ENCODE assay signal across 28 mouse cellular contexts in the genomic region with DNA sequence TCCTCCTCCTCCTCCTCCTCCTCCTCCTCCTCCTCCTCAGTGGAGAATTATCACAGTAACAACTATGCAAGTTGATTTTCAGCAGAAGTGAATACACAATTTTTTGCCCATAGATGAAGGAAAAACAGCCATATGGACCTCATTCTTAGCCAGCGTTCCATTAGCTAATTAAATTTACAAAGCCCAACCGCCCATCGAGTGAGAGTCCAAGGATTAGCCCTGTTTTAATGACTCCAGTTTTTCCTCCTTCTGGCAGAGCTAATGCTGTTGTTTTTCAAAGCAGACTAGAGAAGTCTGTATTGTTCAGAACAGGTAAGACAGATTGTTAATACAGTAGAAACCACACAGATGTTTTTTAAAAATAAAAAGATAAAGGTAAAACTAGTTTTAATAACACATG. TPM values are rescaled to one million over a fixed set of nuclear protein-coding genes. Genes with fewer than 3 reads are reported as not detected.
DNase-seq lines count a peak whose midpoint lies in the region; ATAC-seq and TF ChIP-seq lines count a peak whose summit lies in the region.
"Had no signal": no experiment of that assay in that cellular context is flagged by ENCODE, and none has a peak within 500 bp of the region (broad histone marks: within the 10 kb centered on the region; RNA-seq: fewer than 3 reads in every experiment).

No protein-coding gene starts in this region.

- no peak overlapping the region for H3K9ac ChIP-seq in forebrain, embryonic 14.5 days (ENCODE audit: low read length)
- H3K9ac ChIP-seq in forebrain, embryonic 11.5 days (ENCODE audit: low read length): no peak overlapping the region
- H3K9ac ChIP-seq: embryonic facial prominence, embryonic 13.5 days; heart, embryonic 12.5 days; hindbrain, embryonic 14.5 days had no signal

- WGBS in forebrain, embryonic 14.5 days: 14% methylated on average over 3 of the region's 3 CpGs
- WGBS in forebrain, embryonic 11.5 days: 12% methylated on average over 3 of the region's 3 CpGs

- H3K4me3 ChIP-seq in forebrain, embryonic 14.5 days (ENCODE audit: low read depth, low read length): no peak overlapping the region
- no peak overlapping the region for H3K4me3 ChIP-seq in forebrain, embryonic 11.5 days (ENCODE audit: low read depth, low read length)
- H3K4me3 ChIP-seq in layer of hippocampus, adult 2 months: no peak overlapping the region
- H3K4me3 ChIP-seq: embryonic facial prominence, embryonic 13.5 days; gastrocnemius, adult 2 months; heart, embryonic 12.5 days; hindbrain, embryonic 10.5 days had no signal

- DNase-seq in cerebellum, adult 9-10 months: peak; percentile 38
- DNase-seq in cerebellum, adult 11 months: no peak
- peak; percentile 65 for DNase-seq in forebrain, embryonic 14.5 days (ENCODE audit: low spot score)
- no peak for DNase-seq in forebrain, embryonic 11.5 days (ENCODE audit: low spot score)
- DNase-seq in layer of hippocampus, adult 2 months (ENCODE audit: low spot score in 2 of 2): no peak
- DNase-seq in layer of hippocampus, postnatal 25 days (ENCODE audit: extremely low spot score in 1 of 2, low spot score in 1 of 2): no peak
- peak; percentile 34 for DNase-seq in retina, embryonic 14.5 days (ENCODE audit: low spot score)
- no peak for DNase-seq in spleen, adult 12 weeks (ENCODE audit: low spot score)
- DNase-seq: adrenal gland, postnatal 14 days; B cell, adult 2 months; cerebellum, adult 11-12 months; cerebellum, adult 9-11 months; gastrocnemius, adult 2 months; gastrocnemius, postnatal 25 days; kidney, adult 11 months; kidney, adult 9 months had no signal

- no peaks in the 10 kb centered on the region for H3K9me3 ChIP-seq in forebrain, embryonic 14.5 days (replicated peaks; ENCODE audit: control insufficient read depth, low read length)
- no peaks in the 10 kb centered on the region for H3K9me3 ChIP-seq in forebrain, embryonic 11.5 days (ENCODE audit: control insufficient read depth, low read length)
- H3K9me3 ChIP-seq: embryonic facial prominence, embryonic 13.5 days; heart, embryonic 12.5 days; hindbrain, embryonic 10.5 days had no signal

- peak; percentile 62; the same call in 1 of the 2 replicates for ATAC-seq in forebrain, embryonic 14.5 days
- ATAC-seq in forebrain, embryonic 11.5 days (replicated peaks; ENCODE audit: low FRiP score): no peak
- ATAC-seq: CD4-positive, CD25-positive, alpha-beta regulatory T cell, adult 4 months had no signal

- no peaks in the 10 kb centered on the region for H3K4me1 ChIP-seq in forebrain, embryonic 14.5 days (ENCODE audit: control insufficient read depth, insufficient read depth, low read length)
- no peaks in the 10 kb centered on the region for H3K4me1 ChIP-seq in forebrain, embryonic 11.5 days (replicated peaks; ENCODE audit: control insufficient read depth, insufficient read depth, low read length)
- H3K4me1 ChIP-seq: embryonic facial prominence, embryonic 13.5 days; hindbrain, embryonic 10.5 days had no signal

- no peak for TF ChIP-seq CTCF in layer of hippocampus, adult 2 months (conservative IDR thresholded peaks at IDR 0.05)

- no peaks in the 10 kb centered on the region for H3K27me3 ChIP-seq in forebrain, embryonic 14.5 days (replicated peaks; ENCODE audit: control insufficient read depth, insufficient read depth, low read length)
- H3K27me3 ChIP-seq in forebrain, embryonic 11.5 days (ENCODE audit: control insufficient read depth, insufficient read depth, low read length): no peaks in the 10 kb centered on the region
- H3K27me3 ChIP-seq: embryonic facial prominence, embryonic 13.5 days; heart, embryonic 12.5 days had no signal

- no peak overlapping the region for H3K4me2 ChIP-seq in forebrain, embryonic 14.5 days (ENCODE audit: low read length)
- H3K4me2 ChIP-seq in forebrain, embryonic 11.5 days (ENCODE audit: low read depth, low read length, severe bottlenecking): no peak overlapping the region
- H3K4me2 ChIP-seq: embryonic facial prominence, embryonic 13.5 days; heart, embryonic 12.5 days; hindbrain, embryonic 14.5 days had no signal

- H3K36me3 ChIP-seq in forebrain, embryonic 14.5 days (ENCODE audit: control insufficient read depth, insufficient read depth, low read length): no peaks in the 10 kb centered on the region
- H3K36me3 ChIP-seq in forebrain, embryonic 11.5 days (ENCODE audit: control insufficient read depth, insufficient read depth, low read length): no peaks in the 10 kb centered on the region
- H3K36me3 ChIP-seq: embryonic facial prominence, embryonic 13.5 days; G1E; hindbrain, embryonic 10.5 days had no signal

- no peak overlapping the region for H3K27ac ChIP-seq in forebrain, embryonic 14.5 days (ENCODE audit: low read depth, low read length)
- H3K27ac ChIP-seq in forebrain, embryonic 11.5 days (ENCODE audit: low read depth, low read length): no peak overlapping the region
- 0 out of 2 replicates have a peak overlapping the region, but pooled peaks have one; percentile 8 for H3K27ac ChIP-seq in layer of hippocampus, adult 2 months
- H3K27ac ChIP-seq: embryonic facial prominence, embryonic 13.5 days; gastrocnemius, adult 2 months; hindbrain, embryonic 10.5 days; hindbrain, embryonic 14.5 days had no signal

RNA-seq across cellular contexts. Expression of a gene that starts 31.8 kb away (rescaled TPM):
- polyA plus RNA-seq in forebrain, embryonic 14.5 days (2014; fragmentation: Nextera tagmentation; extraction: Ambion mirVana): not detected in 2 replicates
- polyA plus RNA-seq in forebrain, embryonic 11.5 days (2014; fragmentation: Nextera tagmentation; extraction: Ambion mirVana): not detected in 2 replicates
- total RNA-seq in layer of hippocampus, adult 2 months (2021): not detected
- not detected for total RNA-seq in layer of hippocampus, postnatal 25 days (2021)
- total RNA-seq: adrenal gland, postnatal 14 days; G1E; gastrocnemius, adult 2 months; gastrocnemius, postnatal 25 days; granulocyte monocyte progenitor cell, adult 5-6 weeks; heart, adult 8-10 months; heart, postnatal 25 days had no signal
- polyA plus RNA-seq: CD4-positive, CD25-positive, alpha-beta regulatory T cell, adult 4 months; cortical plate, adult 2 months; embryonic facial prominence, embryonic 13.5 days; G1E; heart, embryonic 12.5 days; heart, embryonic 16.5 days; hindbrain, embryonic 10.5 days; hindbrain, embryonic 14.5 days; intestine, embryonic 14.5 days had no signal

Comparison
In these comparisons a context has a peak if more than half of its experiments do, and no peak if none do; other contexts are left out.
1. DNase-seq: peak in cerebellum, adult 9-10 months (single experiment), forebrain, embryonic 14.5 days (single experiment) and retina, embryonic 14.5 days (single experiment); none in cerebellum, adult 11 months (single experiment), forebrain, embryonic 11.5 days (single experiment), layer of hippocampus, adult 2 months (0 of 2), layer of hippocampus, postnatal 25 days (0 of 2) and spleen, adult 12 weeks (single experiment).